Mouse (Mus musculus) layer of hippocampus, adult 9-10 months (tissue): ENCODE results near the gene Cenpp.

Experiments used
- DNase-seq: peaks from one replicate; pipeline ENCODE4 v3.0.0; 2022; ENCODE audit warnings: low spot score

The Cenpp gene

DNA sequence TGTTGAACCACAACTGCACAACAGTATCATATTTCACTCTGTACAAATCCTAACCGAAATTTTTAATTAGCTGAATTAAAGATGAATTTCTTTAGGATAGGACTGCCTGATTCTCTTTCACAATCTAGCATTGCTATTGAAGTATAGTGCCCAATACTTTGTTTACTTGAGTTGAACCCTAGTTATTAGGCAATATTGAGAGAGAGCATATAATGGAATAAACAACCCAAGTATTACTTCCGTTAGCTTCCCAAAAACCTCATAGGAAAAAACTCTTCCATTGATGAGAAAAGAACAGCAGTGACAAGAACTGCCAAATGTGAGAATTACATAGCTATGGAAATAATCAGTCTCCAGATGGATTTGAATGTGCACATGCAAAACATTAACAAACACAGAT is 126.3 kb downstream of the Cenpp start:
- DNase-seq, result peak; percentile 31

DNA sequence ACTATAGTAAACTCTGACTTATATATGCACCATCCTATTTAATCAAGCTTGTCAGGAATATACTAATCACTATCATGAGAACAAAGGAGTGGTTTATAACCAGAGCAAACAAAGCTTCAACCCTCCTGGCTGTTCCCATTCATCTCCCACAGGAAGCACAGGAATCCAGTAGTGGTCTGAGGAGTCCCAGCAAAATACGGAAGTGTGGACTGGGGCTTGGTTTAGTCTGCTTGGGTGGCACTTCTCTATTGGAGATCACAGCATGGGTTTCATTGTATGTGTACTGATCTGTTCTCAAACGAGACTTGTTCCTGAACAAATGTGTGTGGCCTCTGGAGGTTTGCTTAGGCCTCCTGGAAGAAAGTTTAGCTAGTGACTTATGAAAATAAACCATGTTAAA is 133.8 kb downstream of the Cenpp start:
- DNase-seq, result no peak

DNA sequence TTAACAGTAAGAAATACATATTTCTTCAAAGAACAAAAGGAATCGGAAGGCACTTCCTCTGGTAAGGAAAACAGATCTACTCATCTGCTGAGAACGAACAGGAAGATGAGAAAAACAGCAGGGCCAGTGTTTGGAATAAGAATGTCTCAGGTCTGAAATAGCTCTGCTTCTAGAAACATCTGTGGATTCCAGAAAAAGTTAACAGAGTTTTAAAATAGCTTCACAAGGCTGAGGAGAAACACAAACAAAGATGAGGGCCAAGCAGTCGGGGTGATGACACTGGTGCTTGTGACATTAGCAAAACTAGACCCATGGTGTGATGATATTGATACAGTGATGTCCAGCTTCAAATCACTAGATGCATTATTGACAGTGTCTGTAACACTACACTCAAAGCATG is 145.4 kb downstream of the Cenpp start:
- DNase-seq, result no peak

DNA sequence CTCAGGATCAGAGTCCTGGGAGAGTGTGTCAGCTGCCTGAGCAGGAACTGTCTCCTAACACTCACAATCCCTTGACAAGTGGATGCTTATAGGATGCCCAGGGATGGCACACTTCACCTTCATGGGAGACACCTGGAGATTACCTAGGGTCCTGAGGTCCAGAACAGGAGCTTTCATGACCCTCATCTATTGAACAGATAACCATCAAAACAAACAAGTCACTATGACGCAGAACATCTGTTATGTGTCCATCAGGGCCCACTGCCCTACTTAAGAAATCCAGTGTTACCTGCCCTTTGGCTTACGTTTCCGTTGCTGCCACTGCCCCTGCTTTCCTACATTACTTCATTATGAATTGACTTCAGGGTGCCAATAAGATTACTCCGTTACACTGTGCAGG is 146.8 kb downstream of the Cenpp start:
- no peak for DNase-seq

DNA sequence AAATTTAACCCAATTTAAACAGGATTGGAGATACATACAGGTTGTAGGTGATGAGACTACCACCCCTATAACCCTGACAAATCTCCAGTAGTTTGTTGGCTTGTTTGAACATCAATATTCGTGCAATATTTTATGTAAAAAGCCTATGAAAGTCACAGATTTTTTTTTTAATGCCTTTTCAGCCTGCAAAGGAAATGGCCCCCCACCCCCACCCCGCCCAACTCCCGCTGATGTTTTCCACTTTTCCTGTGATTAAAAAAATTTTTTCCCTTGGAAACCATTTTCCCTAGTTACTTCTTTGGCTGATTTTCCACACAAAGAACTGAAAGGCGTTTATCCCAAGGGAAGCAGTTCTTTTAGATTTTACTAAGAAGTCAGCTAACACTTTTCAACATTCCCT is 148.1 kb downstream of the Cenpp start, which contains the start of gene Ecm2:
TSS of gene Ecm2 (plus strand) at position 301 of the 400 bp plus-strand sequence.
- DNase-seq, result no peak

DNA sequence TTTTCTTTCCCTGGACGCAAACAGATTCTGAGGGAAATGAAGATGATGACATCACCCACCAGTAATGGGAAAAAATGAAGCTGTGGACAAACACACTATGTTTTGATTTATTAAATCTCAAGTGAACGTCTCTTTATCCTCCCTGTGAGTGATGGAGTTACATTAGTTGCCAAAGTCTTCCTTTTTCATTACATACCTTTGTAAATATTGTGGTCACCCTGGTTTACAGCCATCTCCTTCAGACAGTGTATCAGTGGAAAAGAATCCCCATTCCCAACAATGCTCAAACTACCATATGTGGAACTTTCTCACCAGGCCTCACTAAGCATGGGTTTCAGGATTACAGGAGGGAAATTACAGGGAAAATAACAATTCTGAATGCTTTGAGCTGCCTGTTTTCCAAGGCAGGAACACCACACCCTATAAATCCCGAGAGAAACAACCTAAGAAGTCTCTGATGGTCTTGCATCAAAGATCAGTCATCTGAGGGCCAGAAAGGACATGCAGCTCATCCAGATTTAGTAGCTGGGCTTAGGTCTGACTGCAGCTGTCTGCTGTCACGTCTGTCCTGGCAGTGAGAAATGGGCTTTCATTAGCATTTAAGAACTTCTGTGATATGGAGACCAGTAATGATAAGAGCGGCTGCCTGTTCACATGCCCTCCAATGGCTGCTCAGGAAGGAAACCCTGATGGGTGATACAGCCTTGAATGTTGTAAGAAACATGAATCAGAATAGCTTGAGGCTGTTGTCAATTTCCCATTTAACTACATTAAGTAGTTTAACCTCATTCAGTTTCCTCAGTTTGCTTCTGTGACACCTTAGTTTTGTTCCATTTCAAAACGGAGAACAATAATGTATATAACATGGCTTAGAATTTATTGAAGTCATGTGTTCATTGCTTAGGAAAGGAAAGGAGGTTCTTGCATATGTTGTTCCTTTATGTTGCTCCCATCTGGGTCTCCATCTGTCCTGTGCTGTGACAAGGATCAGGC is 159.9 kb downstream of the Cenpp start, which contains the start of gene Tes3-ps:
TSS of gene Tes3-ps (plus strand) at position 943 of the 993 bp plus-strand sequence.
- DNase-seq, result no peak

DNA sequence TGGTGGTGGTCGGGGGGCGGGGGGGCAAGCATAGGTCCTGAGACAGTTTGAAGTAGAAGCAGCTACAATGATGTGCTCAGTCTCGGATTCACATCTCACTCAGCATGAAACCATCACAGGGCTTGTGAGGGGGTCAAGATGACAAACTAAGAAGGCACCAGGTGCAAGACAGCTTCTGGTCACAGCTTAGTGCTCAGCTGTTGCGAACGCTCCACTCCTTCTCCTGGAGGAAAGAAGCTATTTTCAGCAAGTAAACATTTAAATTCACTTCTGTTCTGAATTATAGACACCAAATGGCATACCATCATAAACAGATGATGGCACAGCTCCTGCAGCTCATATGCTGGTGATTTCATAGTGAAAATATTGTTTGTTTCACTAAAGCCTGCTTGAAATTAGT is 167.2 kb downstream of the Cenpp start:
- DNase-seq, result no peak

DNA sequence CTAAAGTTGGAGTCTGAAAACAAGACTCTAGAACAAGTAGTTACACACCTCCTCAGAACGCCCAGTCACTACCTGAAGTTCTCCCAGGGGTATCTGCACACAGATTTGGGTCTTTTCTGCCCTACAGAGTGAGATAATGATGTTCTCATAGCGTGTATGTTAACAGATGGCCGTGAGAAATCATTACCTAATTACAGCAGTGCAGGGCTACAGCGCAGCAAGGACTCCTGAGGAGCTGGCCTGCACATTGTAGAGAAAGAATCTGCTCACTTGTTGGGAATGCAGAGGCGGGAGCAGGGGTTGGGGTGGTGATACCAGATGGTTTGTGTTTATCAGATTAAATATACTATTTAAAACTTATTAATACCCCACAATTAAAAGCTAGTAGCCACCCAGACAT is 172.0 kb downstream of the Cenpp start:
- no peak for DNase-seq

DNA sequence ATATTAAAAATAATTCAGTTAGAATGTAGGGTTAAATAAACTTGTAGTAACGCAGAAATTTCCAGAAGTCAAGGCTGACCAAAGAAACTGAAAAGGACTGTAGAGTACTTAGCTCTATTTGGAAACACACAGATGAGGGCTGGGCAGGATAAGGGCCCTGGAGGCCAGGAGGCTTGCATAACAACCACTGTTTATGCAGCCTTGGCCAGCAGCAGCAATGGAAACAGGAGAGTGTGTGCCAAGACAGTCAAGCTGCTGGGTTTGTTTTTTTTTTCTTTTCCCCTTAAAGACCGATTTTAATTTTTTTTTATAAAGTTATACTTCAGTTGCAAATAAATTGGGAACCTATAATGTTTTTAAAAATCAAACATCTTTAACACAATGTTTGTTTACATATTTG is 172.5 kb downstream of the Cenpp start:
- DNase-seq, result no peak

DNA sequence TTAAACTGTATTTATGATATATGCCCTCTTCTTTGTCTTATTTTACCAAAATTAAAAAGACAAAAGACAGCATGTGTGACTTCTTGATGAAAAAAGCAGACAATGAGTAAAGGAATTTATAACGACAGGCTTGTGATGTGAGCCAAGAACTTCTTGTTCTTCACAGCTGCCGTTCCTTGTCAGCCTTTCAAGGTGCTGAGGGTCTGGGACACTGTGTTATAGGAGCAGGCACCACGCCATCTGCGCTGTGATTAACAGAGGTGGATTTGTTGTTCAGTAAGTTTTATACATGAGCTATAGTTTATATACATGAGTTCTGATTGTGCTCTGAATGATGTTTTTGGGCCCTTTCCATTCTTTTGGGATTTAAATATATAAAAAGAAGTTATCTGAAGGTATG is 173.2 kb downstream of the Cenpp start:
- DNase-seq, result no peak

DNA sequence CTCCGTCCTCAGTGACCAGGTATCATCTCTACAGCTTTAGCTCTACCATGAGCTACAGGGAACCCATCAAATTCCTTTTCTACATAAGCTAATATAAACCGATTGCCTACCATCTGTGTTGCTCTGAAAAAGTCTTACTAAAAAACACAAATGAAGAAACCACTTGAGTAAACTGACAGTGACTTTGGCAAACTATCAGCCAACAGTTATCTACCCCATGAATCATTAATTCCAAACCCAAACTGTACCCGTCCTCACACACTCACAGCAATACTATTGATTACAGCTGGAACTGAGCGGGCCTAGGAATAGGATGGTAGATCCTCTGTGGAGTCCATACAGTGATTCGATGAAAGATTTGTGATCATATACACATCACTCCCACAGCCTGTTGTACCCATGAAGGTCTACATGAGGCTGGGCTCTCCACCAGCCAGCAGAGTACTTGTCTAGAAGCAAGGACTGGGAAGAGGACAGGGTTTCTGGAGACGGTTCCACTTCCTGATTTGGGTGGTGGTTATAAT is 173.7 kb downstream of the Cenpp start:
- no peak for DNase-seq

DNA sequence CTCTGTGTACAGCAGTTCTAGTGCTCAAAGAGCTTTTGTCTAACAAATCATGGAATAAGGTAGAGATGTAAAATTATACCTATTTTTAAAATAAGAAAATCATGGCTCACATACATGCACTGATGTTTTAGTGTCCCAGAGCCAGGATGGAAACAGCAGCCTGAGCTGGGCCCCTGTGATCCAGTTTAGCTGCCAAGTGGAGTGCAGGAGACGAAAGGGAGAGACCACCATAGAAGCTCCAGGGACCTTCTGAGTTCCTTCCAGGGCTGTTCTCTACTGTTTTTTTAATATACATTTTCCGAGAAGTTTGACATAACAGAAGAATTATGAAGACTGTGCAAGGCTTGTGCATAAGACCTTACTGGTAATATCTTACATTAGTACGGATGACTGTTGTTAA is 174.7 kb downstream of the Cenpp start:
- no peak for DNase-seq

DNA sequence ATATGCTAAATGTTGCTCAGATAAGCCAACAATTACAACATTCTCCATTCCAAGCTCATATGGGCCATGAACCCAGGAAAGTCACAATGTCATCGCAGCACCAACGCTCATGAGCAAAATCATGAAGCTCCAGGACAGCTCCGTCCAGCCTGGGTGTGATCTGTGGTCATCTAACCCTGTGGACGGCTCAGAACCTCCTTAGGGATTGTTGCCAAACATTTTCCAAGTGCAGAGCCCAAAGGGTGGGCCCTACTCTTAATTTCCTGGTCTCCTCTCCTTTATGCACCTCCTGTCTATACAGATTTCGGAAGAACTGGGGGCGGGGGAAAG is 179.9 kb downstream of the Cenpp start:
- DNase-seq, result no peak

DNA sequence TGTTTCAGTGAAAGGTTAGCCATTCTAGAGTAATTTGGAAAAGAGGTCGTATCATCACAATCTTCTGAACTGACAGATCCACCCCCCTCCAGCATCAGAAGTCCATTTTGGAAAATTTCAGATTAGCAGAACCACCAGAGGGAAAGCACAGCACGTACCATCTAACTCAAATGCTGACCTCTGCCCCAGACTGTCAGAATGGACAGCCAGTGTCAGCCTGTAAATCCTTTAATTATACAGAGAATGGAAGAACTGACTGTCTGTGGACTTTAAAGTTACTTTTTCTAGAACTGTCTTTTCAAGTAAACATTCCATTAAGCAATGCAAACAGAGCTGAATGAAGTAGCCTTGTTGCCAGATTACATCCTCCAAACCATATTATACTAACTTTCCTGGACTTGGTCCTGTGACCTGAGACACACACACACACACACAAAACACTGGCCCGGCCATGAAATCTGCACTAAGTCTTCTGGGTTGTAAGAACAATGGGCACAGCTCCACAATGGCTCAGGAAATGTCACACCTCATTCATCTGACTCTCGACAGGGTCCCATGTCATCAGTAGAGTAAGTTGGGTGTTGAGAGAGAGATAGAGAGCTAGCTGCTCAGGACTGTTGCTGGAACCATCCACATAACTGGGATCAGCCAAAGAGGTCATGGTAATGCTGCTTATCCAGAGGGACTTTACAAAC is 180.5 kb downstream of the Cenpp start:
- DNase-seq, result no peak

DNA sequence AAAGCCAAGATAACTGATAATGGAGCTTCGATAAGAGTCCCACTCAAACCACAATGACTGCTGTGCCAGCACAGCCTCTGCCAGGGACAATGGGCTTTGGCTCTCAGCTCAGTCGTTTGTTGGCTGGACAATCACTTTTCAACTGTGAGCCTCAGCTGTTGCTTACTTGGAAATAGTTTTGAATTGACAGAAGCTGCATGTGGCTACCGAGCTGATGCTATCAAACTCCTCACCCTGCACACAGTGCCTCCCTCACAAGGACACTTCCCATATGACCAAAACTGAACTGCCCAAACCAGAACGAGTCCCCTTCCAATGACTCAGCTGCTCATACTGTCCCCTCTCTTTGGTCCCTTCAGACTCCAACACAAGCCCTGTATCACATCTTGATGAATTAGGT is 181.8 kb downstream of the Cenpp start:
- DNase-seq, result no peak

DNA sequence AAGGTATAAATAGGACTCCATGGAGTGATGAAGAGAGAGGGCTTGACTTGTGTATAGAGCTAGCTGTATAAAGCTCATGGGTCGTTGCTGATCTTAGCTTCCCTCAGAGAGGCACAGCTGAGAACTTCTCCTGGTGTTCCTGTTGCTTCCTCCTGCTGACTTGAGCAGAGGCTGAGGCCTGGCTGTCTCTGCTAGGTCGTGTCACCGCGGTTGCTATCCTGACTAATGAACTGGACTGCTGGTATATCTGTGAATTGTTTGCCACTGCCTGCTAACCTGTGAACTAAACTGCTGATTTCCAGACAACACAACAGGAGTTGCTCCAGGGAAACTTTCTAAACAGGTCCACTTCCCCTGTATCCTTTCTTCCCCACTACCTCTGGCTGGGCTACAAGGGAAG is 182.3 kb downstream of the Cenpp start:
- no peak for DNase-seq

DNA sequence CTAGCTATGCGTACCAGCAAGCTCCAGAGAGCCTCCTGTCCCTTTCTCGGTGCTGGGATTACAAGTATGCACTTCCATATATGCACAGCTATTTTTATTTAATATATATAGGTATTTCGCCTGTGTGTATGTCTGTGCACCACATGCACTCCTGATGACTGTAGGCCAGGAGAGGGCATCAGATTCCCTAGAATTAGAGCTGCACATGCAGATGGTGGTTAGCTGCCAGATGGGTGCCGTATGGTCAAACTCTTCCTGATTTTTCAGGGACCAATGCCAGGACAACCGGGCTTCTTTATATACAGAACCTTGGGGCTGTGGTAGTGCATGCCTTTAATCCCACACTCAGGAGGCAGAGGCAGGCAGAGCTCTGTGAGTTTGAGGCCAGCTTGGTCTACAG is 183.6 kb downstream of the Cenpp start:
- no peak for DNase-seq

DNA sequence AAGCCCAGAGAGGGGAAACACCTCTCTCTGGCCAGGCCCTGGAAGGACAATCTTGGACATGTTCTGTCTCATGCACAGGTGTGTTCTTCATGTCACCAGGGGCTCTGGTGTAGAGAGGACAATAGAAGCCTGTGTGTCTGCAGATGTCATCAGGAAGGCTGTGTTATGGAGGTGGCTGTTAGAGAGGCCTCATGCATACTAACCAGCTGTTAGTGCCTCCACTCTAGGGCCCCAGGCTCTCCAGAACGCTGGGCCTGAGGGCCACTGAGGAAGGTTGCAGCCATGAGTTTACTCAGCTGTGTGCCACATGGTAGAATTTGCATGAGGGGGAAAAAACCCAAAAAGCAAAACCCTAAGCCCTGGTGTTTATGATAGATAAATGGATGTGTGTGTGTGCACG is 185.0 kb downstream of the Cenpp start:
- DNase-seq, result no peak

DNA sequence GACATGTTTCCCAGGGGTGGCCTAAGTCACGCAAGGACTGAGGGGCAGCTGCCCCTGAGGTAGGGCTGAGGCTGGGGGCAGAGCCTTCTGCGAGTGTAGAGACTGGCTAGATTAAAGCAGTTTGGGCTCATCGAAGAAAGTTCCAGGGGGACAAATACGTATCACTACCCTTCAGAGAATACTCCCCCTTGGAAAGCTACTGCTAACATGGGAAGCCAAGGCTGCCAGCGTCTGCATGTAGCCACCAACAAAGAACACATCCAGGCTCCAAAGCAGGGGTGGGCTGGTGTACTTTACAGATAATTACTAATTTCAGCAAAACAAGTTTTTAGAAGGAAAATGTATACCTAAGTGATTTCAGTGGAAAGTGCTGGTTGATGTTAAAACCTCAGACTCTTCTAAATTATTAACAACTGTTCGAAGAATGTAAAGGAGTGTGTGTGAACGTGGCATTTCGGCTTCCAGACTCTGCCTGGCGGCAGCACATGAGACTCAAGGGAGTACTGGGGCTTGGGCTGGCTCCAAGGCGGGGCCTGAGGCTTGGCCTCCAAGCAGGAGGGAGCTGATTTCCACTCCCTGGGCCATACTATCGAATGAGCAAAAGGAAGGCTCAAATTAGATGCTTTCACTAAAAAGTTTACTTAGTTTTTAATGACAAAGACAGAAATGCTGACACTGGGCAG is 186.1 kb downstream of the Cenpp start:
- no peak for DNase-seq

DNA sequence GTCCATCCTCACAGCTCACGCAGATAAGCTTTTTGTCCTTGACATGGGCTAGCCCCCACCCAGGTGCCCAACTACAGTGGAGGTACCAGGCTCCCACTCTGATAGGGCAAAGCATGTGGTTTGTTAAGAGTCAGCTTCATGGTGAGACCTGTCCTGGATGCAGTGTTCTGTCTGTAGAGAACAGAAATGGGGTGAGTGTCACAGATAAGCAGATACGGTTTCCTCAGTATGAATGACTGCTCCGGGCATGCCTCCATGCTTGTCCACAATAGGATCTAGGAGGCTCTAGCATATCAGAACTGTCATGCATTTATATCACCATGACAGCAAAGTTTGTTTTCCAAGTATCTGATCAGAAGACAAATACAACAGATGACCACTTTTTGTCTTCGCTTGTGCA is 186.7 kb downstream of the Cenpp start:
- DNase-seq, result no peak

DNA sequence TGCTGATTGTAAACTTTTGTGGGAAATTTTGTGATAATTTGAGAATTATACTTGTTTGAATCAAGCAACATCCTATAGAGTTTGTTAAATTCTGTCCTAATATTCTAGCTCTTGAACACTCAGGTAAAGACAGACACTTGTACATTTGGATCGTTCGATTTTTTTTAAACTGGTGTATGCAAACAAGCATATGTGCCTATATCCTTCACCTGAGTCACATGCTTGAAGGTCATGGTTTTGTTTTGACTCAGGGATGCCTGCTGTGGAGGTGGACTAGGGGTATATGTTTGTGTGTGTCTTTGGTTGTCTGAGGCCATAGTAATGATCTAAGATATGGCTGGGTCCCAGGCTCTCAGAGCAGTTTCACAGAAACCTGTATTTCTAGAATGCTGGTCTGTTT is 189.7 kb downstream of the Cenpp start:
- no peak for DNase-seq

DNA sequence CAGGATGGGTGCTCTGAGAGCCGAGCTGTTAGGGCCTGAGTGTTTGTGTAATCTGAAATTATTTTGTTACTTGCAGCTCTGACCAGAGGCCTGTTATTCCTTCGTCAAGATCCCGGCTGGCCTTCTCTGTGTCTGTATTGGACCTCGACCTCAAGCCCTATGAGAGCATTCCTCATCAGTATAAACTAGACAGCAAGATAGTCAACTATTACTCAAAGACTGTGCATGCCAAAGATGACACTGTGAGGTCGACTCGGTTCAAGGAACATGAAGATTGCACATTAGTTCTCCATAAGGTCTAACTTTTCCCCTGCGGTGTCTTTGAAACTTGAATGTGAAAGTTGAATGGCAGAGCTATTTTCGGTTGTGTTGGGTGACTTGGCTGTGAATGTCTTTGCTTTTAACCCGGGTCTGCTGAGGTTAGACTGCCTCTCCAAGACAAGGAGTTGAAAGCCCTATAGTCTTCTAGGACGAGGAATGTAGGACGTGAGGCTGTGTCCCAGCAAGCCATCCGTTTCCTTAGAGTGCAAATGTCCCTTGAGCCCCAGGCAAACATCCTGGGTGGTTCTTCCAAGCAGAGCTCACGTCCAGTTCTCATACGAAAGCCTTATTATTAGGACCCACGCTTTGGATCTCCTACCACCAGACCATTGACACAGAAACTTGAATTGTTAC is 191.0 kb downstream of the Cenpp start:
- no peak for DNase-seq
